Mouse (Mus musculus) bone marrow macrophage, adult 2 months (primary cell): Measurements from ENCODE around the gene Macrod2.

Experiments
- CTCF ChIP-seq: IDR thresholded peaks from 2 replicates; pipeline ENCODE4 v1.5.1; 2012; ENCODE audit warnings: low read depth, mild to moderate bottlenecking, low read length, moderate library complexity
- POLR2A ChIP-seq: IDR thresholded peaks from 2 replicates; pipeline ENCODE4 v1.6.1; 2012; ENCODE audit warnings: mild to moderate bottlenecking, low read depth, low read length, borderline replicate concordance

- TF ChIP-seq CTCF (no peak), POLR2A (no peak)
Measured at GRCm38 (mm10) chr2:141394806-141395205, 999.7 kb downstream of the Macrod2 start.
